Mouse (Mus musculus): ENCODE data around the gene Plod3. TPM values are rescaled to one million over a fixed set of nuclear protein-coding genes. Genes with fewer than 3 reads are reported as not detected.

Plod3 gene
- total and polyA plus RNA-seq, 2 experiments from 2014 or later, result 21.7 to 37.1 TPM

DNA sequence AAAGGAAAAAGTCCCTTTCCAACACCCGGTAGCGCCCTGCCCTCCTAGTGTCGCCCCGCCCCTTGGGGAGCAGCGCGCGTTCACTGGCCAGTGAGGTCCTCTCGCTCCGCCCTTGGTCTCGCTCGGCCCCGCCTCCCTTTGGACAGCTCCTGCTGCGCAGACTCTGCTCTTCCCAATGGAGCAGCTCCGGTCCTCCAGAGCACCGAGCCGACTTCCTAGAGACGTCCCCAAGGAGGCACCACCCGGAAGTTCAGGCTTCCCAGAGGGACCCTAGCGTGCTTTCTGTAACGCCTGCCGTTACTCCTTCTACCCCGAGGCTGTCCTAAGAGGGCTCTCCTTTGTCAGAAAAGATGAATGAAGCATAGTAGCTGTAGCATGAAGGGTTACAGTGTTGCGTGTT is 33.8 kb upstream of the Plod3 start, which contains the start of gene Fis1:
Gene Fis1, plus strand, starts transcription at position 261 of the 400 bp plus-strand sequence.
- under 1% methylated on average over 23 of the region's 23 CpGs for WGBS
- peaks cover 7% of the 10 kb centered on the region; the same call in 1 of the 2 replicates for H3K36me3 ChIP-seq (replicated peaks; ENCODE audit: control insufficient read depth, insufficient read depth, low read length)

DNA sequence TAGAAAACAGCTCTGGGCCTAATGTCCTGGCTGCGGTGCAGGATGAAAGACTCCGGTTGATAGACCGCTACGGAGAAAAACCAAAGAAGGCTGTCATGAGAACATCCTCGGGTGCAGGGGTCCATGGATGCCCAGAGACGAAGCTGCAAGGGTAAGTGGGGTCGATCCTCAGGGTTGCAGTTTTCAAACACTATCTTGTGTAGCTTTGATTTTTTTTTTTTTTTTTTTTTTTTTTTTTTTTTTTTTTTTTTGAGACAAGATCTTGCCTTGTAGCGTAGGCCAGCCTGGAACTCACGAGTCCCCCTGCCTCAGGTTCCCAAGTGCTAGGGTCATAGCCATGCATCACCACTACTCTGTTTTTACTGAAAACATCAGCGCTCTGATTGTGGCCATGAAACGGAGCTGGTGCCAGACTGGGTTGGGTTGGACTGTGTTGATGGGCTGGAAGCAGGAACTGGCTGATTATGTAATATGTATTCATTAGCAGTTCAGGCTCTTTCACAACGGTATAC is 33.3 kb upstream of the Plod3 start:
- Histone ChIP-seq H3K4me3 (ENCODE audit: low read depth, low read length) (peak overlapping the region; percentile 62), H3K9me3 (replicated peaks; ENCODE audit: control insufficient read depth, low read length) (no peaks in the 10 kb centered on the region), H3K4me1 (ENCODE audit: control insufficient read depth, insufficient read depth) (peaks cover 6% of the 10 kb centered on the region), H3K27ac (ENCODE audit: low read depth) (peak overlapping the region; percentile 58), H3K27me3 (ENCODE audit: control insufficient read depth, insufficient read depth, low read length) (no peaks in the 10 kb centered on the region), H3K36me3 (replicated peaks; ENCODE audit: control insufficient read depth, insufficient read depth, low read length) (peaks cover 7% of the 10 kb centered on the region; the same call in 1 of the 2 replicates), H3K4me2 (ENCODE audit: low read depth, low read length) (peak overlapping the region; percentile 61), H3K9ac (replicated peaks; ENCODE audit: low read depth, low read length) (peak overlapping the region; percentile 64)
- ATAC-seq (ENCODE audit: insufficient read depth, low read depth) (peak; percentile 3; the same call in 1 of the 2 replicates), DNase-seq (ENCODE audit: low spot score) (peak; percentile 58)
- no peak for TF ChIP-seq CTCF (IDR thresholded peaks at IDR 0.05; ENCODE audit: low read depth)
- no peak for TF ChIP-seq EP300 (IDR thresholded peaks at IDR 0.05; ENCODE audit: low read depth)
- 4% methylated on average over 12 of the region's 12 CpGs for WGBS

More for the DNA sequence above, 33.8 kb upstream of the Plod3 start, which contains the start of gene Fis1:
- DNase-seq (ENCODE audit: low spot score) (peak; percentile 98), ATAC-seq (ENCODE audit: insufficient read depth, low read depth) (peak; percentile 100)
- Histone ChIP-seq H3K27ac (ENCODE audit: low read depth) (peak within 1 kb of the TSS; percentile 58), H3K9ac (replicated peaks; ENCODE audit: low read depth, low read length) (peak within 1 kb of the TSS; percentile 64), H3K27me3 (ENCODE audit: control insufficient read depth, insufficient read depth, low read length) (no peaks in the 10 kb centered on the region), H3K4me3 (ENCODE audit: low read depth, low read length) (peak within 1 kb of the TSS; percentile 62), H3K4me1 (ENCODE audit: control insufficient read depth, insufficient read depth) (peaks cover 6% of the 10 kb centered on the region), H3K4me2 (ENCODE audit: low read depth, low read length) (peak within 1 kb of the TSS; percentile 61), H3K9me3 (replicated peaks; ENCODE audit: control insufficient read depth, low read length) (no peaks in the 10 kb centered on the region)
- no peak for TF ChIP-seq CTCF (IDR thresholded peaks at IDR 0.05; ENCODE audit: low read depth)
- no peak for TF ChIP-seq EP300 (IDR thresholded peaks at IDR 0.05; ENCODE audit: low read depth)

DNA sequence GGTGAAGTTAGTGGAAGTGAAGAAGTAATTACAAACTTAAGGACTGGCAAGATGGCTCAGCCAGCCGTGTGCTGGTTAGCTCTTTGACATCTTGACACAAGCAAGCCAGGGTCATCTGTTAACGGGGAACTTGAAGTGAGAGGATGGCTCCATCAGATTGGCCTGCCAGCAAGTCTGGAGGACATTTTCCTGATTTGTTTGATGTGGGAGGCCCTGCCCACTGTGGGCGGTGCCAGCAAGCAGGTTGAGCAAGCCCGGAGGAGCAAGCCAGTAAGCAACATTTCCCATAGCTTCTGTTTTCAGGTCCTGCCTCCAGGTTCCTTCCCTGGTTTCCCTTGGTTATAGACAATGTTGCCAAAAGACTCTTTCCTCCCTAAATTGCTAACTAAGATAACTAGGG is 31.2 kb upstream of the Plod3 start:
- Histone ChIP-seq H3K4me2 (ENCODE audit: low read depth, low read length) (no peak overlapping the region), H3K4me1 (ENCODE audit: control insufficient read depth, insufficient read depth) (peaks cover 6% of the 10 kb centered on the region), H3K9ac (replicated peaks; ENCODE audit: low read depth, low read length) (no peak overlapping the region), H3K36me3 (replicated peaks; ENCODE audit: control insufficient read depth, insufficient read depth, low read length) (peaks cover 7% of the 10 kb centered on the region; the same call in 1 of the 2 replicates), H3K27me3 (ENCODE audit: control insufficient read depth, insufficient read depth, low read length) (no peaks in the 10 kb centered on the region), H3K4me3 (ENCODE audit: low read depth, low read length) (no peak overlapping the region), H3K9me3 (replicated peaks; ENCODE audit: control insufficient read depth, low read length) (no peaks in the 10 kb centered on the region), H3K27ac (ENCODE audit: low read depth) (no peak overlapping the region)
- ATAC-seq (ENCODE audit: insufficient read depth, low read depth) (no peak), DNase-seq (ENCODE audit: low spot score) (no peak)
- WGBS, result 85% methylated on average over 4 of the region's 4 CpGs
- TF ChIP-seq EP300 (IDR thresholded peaks at IDR 0.05; ENCODE audit: low read depth), result no peak

DNA sequence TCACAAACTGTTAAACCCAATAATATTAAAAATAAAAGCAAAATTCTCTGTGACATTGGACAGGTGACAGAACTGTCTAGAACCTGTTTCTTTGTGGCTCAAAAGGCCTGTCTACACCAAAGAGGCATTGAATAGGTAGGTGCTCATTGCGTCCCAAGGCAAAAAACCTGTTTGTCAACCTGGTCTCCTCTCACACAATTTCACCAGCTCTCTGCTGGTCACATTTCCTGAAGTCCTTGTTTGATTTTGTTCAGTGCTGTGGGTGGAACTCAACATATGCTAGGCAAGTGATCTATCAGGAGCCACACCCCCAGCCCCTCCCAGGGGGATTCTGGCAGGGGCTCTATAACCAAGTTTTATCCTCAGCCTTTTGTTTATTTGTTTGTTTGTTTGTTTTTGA is 29.6 kb upstream of the Plod3 start:
- Histone ChIP-seq H3K36me3 (replicated peaks; ENCODE audit: control insufficient read depth, insufficient read depth, low read length) (peaks cover 7% of the 10 kb centered on the region; the same call in 1 of the 2 replicates), H3K9ac (replicated peaks; ENCODE audit: low read depth, low read length) (no peak overlapping the region), H3K9me3 (replicated peaks; ENCODE audit: control insufficient read depth, low read length) (no peaks in the 10 kb centered on the region), H3K27me3 (ENCODE audit: control insufficient read depth, insufficient read depth, low read length) (no peaks in the 10 kb centered on the region), H3K4me3 (ENCODE audit: low read depth, low read length) (no peak overlapping the region), H3K4me1 (ENCODE audit: control insufficient read depth, insufficient read depth) (peaks cover 6% of the 10 kb centered on the region), H3K27ac (ENCODE audit: low read depth) (no peak overlapping the region), H3K4me2 (ENCODE audit: low read depth, low read length) (no peak overlapping the region)
- TF ChIP-seq EP300 (IDR thresholded peaks at IDR 0.05; ENCODE audit: low read depth) (no peak), CTCF (IDR thresholded peaks at IDR 0.05; ENCODE audit: low read depth) (no peak)
- ATAC-seq (ENCODE audit: insufficient read depth, low read depth), result no peak
- WGBS, result 100% methylated on average over 1 of the region's 1 CpGs
- DNase-seq (ENCODE audit: low spot score), result no peak

DNA sequence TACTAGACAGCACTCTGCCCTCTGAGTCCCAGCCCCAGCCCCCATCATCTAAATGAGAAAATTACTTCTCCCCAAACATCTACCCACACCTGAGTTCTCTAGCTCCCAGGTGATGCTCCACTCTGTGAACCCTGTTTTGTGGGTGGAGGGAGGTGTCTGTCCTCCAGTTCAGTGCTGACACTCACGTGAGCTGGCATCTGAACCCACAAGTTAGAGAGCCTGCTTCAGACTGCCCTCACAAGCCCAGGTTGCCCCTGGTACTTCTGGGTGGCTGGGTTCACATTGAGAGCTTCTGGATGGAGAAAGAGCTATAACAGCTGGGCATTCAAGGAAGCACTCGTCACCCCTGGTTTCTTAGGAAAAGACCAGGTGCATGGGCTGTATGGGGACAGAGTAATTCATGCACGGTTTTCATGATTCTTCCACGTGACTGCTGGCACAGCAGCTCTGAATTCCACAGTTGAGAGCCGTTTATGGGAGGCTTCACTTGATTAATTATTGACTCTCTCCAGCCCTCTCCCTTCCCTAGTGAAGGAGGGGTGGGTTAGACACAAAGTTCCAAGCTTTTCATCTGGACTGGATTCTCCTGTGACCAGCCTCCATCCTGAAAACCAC is 27.7 kb upstream of the Plod3 start:
- ATAC-seq (ENCODE audit: insufficient read depth, low read depth), result no peak
- H3K4me1 ChIP-seq (ENCODE audit: control insufficient read depth, insufficient read depth), result peaks cover 1% of the 10 kb centered on the region
- no peak overlapping the region for H3K9ac ChIP-seq (replicated peaks; ENCODE audit: low read depth, low read length)
- no peaks in the 10 kb centered on the region for H3K9me3 ChIP-seq (replicated peaks; ENCODE audit: control insufficient read depth, low read length)
- TF ChIP-seq EP300 (IDR thresholded peaks at IDR 0.05; ENCODE audit: low read depth), result no peak
- TF ChIP-seq CTCF (IDR thresholded peaks at IDR 0.05; ENCODE audit: low read depth), result no peak
- H3K4me2 ChIP-seq (ENCODE audit: low read depth, low read length), result no peak overlapping the region
- no peaks in the 10 kb centered on the region for H3K27me3 ChIP-seq (ENCODE audit: control insufficient read depth, insufficient read depth, low read length)
- H3K27ac ChIP-seq (ENCODE audit: low read depth), result no peak overlapping the region
- H3K4me3 ChIP-seq (ENCODE audit: low read depth, low read length), result no peak overlapping the region
- DNase-seq (ENCODE audit: low spot score), result no peak
- 78% methylated on average over 5 of the region's 5 CpGs for WGBS
- H3K36me3 ChIP-seq (replicated peaks; ENCODE audit: control insufficient read depth, insufficient read depth, low read length), result peaks cover 17% of the 10 kb centered on the region

All from heart, postnatal 0 days (tissue).